Mouse (Mus musculus) thymus, postnatal 0 days (tissue): ENCODE measurements around the gene Dcpp2. TPM values are rescaled to one million over a fixed set of nuclear protein-coding genes. Genes with fewer than 3 reads are reported as not detected.
"Not testable (repeated sequence)": the region's sequence is repeated elsewhere in the genome, so short reads cannot be mapped to it uniquely, and the experiment has no call there.

Experiments used
- DNase-seq: peaks from one replicate; pipeline ENCODE4 v3.0.0-alpha.2; 2015; ENCODE audit warnings: low spot score
- polyA plus RNA-seq: library from polyadenylated mRNA; unstranded; fragments of >200 nt; fragmentation: Nextera tagmentation; extraction: Ambion mirVana; gene quantifications from 2 replicates; pipeline ENCODE4 v1.2.1, GENCODE M21; 2015

The Dcpp2 gene
- polyA plus RNA-seq: 0.65 and 1.1 TPM in 2 replicates

DNA sequence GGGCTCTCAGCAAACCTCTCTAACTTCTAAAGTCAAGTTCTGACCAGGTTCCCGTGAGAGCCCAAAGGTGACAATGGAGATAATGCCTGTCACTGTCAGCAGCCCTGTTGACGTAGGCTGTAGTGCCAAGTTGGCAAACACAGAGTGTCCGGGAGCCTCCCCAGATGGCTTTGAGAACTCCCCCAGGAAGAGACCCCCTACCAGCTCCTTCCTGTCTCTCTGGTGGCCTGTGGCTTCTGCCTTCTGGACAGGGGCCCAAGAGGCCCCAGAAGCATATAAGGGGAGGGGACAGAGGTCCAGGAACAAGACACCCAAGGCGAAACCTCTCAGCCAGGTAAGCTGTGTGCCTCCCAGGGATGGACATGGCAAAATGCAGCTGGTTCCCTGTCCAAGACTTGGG lies at the start of gene Dcpp2, which contains the start of gene Dcpp1:
TSS of gene Dcpp2 (plus strand) at position 305 of the 400 bp plus-strand sequence.
TSS of gene Dcpp1 (plus strand) at position 301 of the 400 bp plus-strand sequence.
- not testable (repeated sequence) for DNase-seq

DNA sequence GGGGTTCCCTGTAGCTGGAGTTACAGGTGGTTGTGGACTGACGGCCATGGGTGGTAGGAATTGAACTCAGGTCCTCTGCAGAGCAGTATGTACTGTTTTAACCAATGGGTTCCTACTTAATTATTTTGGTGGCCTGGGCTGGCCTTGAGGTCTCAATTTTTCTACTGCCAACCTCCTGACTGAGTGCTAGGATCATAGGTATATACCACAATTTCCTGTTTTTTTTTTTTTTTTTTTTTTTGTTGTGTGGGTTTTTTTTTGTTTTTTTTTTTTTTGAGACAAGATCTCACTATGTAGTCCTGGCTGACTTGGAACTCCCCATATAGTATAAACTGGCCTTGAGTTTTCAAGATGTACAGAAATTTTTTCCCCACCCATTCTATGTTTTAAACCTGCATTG lies 49.5 kb upstream of the Dcpp2 start:
- no peak for DNase-seq

DNA sequence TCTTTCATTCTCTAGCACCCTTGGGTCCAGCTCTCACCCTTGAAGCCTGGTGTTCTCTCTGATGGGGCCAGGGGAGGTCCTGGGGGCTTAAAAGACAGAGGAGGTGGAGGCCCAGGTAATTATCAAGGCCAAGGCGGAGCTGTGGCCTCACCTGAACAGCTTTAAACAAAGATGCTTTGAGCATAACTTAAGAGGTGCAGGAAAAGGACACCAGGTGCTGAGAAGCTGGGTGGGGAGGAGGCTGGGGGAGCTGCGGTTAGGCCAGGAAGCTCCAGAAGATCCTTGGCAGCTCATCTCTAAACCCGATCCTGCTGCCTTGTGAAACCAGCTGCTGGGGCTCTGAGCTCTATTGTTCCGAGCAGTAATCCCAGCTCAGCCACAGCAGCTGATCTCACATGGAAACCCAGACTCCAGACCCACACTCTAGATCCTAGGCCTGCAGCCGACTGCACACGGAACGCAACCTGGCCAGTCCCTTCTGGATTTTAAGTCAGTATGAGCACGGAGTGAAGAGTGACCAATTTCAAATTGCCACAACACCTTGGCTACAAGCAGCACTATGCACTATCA lies 44.6 kb upstream of the Dcpp2 start, which contains the start of gene Prss33:
TSS of gene Prss33 (minus strand) at position 51 of the 570 bp plus-strand sequence.
- DNase-seq: no peak

DNA sequence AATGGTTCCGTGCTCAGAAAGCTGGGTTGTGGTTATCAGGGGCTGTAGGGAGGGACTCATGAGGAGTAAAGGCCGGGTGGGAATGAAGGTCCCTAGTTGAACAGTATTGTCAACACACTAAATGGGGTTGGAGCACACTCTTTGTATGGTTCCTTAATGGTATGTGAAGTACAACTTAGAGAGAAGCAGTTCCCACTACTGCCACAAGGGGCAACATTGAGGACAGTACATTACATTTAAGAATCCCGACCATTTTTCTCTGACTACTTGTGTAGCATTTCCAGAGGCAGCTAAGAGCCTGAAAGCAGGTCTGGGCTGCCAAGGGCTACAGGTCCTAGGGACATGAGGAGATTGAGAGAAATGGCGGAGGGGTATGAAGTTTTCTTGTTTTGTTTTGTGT lies 39.5 kb upstream of the Dcpp2 start:
- DNase-seq: peak; percentile 77

DNA sequence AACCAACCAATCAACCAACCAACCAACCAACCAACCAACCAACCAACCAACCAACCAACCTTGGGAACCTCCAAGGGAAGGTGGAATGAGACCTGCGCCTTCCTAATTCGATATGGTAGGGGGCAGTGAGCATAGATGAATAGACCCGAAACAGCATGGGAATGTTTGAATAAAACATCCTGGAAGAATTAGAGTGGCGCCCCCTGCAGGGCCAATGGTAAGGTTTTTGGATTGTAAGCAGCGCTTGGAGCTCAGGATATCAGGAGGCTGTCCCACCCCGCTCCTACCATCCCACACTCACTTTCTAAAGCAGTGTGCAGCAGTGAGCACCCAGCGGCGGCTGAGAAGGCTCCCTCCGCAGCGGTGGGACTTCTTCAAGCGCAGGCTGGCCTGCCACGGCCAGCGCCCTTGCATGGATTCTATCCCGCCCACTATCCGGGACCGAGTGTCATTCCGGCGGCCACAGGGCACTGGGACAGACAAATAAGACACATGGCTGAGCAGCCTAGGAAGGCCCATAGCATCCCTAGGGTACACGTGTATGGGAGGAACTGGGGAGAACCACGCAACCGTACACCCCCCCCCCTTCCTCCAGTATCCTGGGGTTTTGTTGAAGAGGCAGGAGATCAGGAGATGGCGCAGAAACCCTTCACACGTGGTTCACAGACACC lies 37.4 kb upstream of the Dcpp2 start:
- DNase-seq: no peak

DNA sequence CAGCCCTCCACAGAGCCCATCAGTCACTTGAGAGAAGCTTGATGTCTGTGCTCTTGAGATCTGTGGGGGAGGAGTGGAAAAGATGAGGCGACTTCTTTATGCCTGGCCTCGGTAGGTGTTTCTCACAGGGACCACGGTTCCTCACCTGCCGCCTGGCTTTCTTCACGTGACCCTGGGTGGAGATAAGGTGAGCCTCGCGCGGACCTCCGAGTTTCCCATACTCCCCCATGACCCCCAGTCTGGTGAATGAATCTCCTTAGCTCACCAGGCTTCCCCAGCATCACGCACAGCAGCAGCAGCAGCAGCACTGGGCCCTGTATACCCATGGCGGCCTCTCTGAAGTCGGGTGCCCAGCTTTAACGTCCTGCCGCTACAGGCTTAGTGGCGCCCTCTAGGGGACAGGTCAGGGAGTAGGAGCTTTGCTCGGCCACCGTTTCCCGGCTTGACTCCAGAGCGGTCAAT lies 36.8 kb upstream of the Dcpp2 start, which contains the start of the genes Prss32 and Prss41:
TSS of gene Prss32 (plus strand) at position 44 of the 462 bp plus-strand sequence.
TSS of gene Prss41 (minus strand) at position 361 of the 462 bp plus-strand sequence.
- DNase-seq: peak; percentile 62

DNA sequence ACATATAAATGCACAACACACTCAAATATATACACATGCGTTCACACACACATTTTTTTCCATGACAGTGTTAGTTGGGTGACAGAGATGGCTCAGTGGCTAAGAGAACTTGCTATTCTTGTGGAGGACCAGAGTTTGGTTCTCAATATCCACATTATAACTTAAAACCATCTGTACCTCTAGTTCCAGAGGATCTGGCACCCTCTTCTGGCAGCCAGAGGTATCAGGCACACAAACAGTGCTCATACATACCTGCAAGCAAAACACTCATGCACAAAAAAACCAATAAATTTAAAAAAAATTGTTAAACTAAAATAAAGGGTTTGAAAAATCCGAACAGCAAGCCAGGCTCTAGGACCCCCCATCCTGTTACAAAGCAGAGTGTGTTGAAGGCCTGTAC lies 30.7 kb upstream of the Dcpp2 start:
- no peak for DNase-seq

DNA sequence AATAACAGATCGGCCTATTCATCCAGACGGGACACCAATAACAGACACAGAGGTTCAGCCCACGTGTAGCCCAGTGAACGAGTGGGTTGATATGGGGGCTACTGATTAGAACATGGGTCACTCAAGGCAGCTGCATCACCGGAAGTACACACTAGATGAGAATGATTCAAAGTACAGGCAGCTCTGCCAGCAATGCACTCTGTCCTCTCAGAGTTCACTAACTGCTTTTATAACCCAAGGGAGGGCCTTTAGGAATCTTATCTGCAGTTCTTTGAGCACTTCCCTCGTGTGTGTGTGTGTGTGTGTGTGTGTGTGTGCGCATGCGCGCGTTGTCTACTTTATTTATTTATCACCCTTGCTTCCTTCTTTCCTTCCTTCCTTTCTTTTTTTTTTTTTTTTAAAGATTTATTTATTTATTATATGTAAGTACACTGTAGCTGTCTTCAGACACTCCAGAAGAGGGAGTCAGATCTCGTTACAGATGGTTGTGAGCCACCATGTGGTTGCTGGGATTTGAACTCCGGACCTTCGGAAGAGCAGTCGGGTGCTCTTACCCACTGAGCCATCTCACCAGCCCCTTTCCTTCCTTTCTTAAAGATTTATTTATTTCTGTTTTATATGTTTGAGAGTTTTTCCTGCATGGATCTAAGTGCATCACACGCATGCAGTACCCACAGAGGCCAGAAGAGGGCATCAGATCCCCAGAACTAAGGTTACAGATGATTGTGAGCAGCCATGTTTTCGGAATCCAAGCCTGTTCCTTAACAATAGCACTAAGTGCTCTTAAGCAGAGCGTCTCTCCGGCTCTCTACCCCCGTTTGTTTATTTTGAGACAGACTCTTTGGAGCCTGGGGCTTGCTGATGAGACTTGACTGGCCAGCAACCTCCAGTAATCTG lies 29.6 kb upstream of the Dcpp2 start:
- DNase-seq: peak; percentile 65

DNA sequence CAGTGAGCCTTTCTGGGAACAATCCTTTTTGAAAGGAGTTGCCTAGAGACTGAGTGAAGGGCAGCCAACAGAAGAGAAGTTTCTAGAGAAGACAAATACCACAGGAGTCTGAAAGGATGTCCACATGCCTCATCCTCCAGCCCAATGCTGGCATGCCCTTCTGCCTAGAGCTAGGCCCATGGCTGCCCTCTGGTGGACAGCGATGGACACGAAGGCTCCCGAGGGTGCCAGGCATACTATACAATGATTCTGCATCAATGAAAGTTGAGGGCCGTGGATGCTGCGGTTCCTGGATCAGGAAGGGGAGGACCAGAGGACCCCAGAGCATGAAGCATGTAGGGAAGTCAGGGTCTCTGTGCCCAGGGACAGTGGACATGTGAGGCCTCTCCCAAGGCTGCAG lies 27.4 kb upstream of the Dcpp2 start:
- peak; percentile 61 for DNase-seq

DNA sequence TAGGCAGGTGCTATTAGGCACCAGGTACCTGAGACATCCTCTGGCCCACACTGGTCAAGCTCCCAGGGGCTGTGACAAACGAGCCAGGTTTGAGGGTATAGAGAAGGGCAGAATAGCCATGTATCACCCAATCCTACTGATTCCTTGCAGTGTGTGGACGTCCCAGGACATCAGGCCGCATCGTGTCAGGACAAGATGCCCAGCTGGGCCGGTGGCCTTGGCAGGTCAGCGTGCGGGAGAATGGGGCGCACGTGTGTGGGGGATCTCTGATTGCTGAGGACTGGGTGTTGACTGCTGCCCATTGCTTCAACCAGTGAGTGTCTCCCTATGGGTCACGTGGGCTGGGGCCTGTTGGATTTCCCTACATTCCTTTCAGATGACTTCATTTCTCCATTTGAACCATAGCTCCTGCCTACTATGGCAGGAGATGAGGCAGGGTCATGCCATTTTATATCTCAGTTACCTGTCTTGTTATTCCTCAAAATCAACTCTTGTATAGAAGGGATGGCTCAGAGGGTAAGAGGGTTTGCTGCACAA lies 26.4 kb upstream of the Dcpp2 start:
- DNase-seq: no peak

DNA sequence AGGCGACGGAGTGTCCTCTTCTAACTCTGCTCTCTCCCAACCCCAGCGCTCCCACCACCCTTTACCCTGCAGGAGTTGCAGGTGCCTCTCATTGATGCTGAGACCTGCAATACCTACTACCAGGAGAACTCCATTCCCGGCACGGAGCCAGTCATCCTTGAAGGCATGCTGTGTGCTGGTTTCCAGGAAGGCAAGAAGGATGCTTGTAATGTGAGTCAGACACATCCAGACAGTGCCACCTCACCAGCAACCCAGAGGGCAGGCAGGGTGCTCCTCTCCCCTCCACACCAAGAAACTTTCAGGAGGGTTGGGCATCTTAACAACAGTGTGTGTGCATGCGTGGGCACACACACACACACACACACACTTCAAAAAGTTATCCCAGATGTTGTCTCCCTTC lies 23.5 kb upstream of the Dcpp2 start:
- DNase-seq: no peak

DNA sequence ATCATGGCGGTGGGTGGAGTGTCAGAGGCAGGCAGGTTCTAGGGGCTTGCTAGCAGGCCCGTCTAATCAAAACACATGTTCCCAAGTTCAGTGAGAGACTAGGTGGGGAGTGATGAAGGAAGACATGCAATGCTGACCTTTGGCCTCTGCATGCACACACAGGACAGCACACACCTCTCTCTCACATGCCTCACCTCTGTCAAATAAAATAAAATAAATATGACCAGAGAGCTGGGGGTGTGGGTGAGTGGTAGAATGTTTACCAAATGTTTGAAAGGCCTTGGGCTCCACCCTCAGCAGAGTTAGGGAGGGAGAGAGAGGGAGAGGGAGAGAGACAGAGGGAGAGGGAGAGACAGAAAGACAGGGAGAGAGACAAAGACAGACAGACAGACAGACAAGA lies 22.8 kb upstream of the Dcpp2 start:
- DNase-seq: no peak

DNA sequence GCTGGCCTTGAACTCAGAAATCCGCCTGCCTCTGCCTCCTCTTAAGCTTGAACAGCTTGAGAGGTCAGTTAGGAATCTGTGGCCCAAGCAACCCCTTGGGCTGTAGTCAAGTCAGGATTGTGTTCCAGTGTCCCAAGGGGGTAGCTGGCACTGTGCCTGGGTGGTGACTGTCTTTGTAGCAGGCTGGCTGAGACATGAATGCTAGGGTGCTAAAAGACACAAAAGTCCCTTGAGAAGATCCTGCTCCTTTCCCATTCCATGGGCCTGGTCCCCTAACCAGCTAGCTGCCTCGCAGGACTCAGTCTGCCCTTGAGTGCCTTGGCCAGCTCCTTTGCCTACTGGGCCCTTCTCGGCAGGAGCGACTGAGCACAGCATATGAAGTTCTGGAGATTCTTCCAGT lies 17.8 kb upstream of the Dcpp2 start:
- DNase-seq: no peak

DNA sequence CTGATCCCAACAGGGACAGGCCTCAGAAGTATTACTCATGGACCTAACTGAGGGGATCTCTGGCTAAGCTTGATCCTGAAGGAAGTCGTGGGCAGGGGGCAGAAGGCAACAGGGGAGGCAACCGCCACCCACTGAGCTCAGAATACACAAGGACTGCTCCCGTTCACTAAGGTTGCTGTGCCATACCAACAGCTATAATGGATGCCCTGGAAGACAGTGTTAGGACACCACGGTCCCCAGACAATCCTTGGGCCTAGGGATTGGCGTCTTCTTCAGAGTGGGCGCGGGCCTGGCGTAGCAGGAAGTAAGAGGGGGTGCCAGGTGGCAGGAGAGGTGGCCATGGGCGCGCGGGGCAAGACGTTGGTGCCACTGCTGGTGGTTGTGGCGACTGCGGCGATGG lies 12.9 kb upstream of the Dcpp2 start, which contains the start of gene Prss21:
TSS of gene Prss21 (plus strand) at position 301 of the 400 bp plus-strand sequence.
- no peak for DNase-seq

DNA sequence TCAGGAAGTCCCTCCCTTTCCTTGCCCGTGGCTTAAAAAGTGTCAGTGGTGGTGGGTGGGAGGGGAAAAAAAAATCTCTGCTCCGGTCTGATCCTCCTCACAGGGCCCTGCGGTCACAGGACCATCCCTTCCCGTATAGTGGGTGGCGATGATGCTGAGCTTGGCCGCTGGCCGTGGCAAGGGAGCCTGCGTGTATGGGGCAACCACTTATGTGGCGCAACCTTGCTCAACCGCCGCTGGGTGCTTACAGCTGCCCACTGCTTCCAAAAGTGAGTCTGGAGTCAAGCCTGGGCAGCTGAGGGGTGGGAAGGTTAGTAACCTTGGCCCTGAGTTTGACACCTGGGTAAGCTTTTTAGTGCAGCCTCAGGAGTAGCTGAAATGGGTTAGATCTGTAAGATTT lies 12.2 kb upstream of the Dcpp2 start:
- no peak for DNase-seq

DNA sequence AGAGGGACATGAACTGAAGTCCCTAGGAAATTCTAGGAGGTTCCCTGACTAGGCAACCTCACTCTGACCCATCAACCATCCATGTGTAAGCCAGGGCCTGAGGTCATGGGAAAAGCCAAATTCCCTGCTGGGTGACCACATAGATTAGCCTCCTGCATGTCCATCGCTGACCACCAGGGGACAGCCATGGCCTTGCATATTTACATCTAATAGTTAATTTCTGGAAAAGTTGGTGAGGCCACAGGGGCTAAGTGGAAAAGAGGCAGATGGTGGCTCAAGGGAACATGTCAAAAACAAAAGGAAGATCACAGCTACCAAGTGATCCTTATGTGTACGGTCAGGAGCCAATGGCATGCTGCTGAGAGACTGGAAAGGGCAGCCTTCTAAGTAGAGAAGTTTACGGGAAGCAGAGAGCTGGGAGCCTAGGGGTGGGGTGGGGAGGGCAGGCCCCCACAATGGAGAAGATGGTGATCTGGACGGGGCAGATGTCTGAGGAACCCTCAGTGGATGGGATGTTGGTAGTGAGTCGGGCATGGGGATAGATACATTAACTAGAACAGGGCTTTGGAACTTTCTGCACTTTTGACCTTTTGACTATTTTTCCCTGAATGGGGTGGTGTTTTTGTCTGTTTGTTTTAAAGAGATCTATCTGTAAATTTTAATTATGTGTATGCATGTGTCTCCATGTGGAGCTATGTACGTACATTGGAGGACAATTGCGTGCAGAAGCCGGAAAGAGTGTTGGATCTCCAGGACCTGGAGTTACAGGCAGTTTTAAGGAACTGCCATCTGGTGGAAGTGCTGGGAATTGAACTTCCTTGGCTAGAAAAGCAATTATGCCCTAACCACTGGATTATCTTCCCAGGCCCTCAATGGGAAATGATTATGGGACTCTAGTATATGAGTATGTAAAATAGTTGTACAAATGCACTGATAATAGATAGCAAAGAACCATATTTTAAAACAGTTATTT lies 6.5 kb upstream of the Dcpp2 start:
- DNase-seq: no peak

DNA sequence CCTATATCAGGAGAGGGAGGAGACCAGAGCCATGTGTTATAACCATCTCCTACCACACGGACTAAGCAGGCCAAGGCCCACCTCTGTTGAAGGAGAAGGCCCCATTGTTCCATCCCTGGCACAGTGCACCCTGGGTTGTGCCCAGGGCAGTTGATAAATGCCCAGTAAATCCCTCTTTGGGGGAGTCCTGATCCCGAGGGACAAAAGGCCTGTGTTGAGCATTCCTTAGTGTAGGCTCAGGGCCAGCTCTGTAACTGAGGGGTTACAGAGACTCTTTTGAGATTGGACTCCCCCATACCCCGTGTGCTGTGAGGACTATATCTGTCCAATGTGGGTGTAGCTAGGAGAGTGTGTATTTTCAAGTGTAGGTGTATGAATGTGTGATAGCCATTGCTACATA lies 3.9 kb upstream of the Dcpp2 start:
- no peak for DNase-seq

DNA sequence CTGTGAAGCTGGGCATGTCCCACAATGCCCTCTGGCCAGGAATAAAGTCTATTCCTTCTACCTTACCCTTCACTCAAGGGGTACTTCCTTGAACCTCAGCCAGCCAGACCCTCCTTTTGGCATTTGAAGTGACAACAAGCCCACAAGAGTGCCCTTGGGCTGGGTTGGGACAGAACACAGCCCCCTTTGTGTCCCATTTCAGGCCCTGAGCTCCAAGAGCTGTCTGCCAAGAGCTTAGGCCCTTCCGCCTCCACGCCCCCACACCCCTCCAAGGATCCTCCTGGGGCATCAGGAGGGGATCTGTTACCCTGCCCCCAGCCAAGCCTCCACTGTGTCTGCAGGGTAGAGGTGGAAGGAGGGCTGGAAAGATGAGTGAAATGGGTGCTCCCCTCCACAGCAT lies 3.5 kb upstream of the Dcpp2 start:
- no peak for DNase-seq

DNA sequence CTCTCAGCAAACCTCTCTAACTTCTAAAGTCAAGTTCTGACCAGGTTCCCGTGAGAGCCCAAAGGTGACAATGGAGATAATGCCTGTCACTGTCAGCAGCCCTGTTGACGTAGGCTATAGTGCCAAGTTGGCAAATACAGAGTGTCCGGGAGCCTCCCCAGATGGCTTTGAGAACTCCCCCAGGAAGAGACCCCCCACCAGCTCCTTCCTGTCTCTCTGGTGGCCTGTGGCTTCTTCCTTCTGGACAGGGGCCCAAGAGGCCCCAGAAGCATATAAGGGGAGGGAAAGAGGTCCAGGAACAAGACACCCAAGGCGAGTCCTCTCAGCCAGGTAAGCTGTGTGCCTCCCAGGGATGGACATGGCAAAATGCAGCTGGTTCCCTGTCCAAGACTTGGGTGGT lies 36.5 kb downstream of the Dcpp2 start, which contains the start of gene Dcpp3:
TSS of gene Dcpp3 (plus strand) at position 301 of the 400 bp plus-strand sequence.
- not testable (repeated sequence) for DNase-seq

DNA sequence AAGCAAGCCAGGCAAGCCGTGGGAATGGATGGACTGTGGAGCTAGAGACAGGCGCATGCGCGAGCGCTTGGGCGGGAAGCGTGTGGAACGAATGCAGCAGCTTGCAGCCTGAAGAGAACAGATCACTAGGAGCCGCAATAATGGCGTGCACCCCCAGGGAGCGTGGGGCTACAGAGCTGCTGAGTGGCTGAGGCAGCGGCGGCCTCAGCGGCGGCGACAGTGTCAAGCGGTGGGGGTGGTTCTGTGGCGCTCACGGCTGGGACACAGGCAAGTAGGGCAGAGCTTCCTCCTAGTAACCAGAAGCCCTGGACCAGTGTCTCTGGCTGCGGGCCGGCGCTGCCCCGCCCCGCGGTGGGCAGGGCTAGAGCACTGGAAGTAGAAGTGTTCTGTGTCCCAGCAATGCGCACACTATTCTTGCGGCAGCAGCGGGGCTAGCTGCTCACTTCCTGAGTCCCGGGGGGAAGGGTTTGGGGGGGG lies 43.9 kb downstream of the Dcpp2 start:
- peak; percentile 83 for DNase-seq
